Mouse (Mus musculus) kidney, adult 8-10 months (tissue): ENCODE measurements around the gene Rnf213.
A peak's percentile ranks its signal among the peaks of the same experiment; 100 is the strongest.

Experiments
- DNase-seq, 2 experiments: peaks; one replicate each; pipeline ENCODE4 v3.0.0; 2022

Gene Rnf213

DNA sequence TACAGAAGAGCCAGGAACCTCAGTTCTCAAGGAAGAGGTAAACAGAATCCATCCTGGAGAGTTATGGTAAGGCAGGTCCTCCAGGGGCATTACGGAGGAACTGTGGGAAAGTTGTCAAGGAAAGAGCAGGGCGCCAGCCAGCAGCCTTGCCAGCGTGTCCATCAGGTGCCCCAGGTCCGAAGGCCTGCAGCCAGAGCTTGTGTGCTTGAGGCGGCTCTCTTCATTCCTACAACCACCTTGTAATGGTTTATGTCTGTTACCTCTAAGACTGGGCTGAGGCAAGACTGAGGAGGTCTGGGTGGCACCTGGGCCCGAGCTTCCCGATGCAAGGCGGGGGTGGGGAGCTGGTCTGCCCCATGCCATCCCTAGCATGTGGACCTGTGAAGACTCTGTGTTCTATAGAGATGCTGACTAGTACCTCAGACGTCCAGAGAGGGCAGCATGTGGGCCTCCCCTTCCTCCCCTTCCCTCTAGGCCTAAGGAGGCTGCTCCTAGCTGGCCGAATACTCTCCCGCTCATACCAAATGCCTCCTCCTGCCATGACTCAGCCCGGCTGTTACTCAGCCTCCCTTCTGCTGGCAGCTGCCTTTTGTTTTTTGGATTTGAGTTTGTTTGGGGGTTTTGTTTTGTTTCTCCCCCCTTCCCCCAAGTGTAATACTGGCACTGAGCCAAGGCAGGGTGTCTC lies 123.9 kb downstream of the Rnf213 start:
- DNase-seq: no peak

DNA sequence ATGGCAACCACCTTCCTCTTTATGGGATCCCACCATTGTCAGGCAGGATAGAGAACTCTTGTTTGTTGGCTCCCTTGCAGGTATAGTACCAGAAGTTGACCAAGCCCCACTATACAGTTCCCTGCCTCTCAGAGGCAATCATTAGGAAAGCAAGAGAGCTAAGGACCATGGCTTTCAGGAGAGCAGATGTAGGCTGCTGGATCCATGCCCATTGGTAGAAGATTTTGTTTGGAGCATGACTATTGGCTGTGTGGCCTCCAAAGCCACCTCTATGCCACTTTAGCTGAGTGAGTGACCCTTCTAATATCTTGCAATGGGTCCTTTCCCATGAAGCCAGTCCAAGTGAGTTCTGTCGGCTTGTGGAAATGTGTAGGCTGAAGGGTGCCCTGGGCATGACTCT lies 126.5 kb downstream of the Rnf213 start:
- no peak for DNase-seq

- DNase-seq: no peak
Observed at GRCm38 (mm10) chr11:119520005-119520712, 127.3 kb downstream of the Rnf213 start.

DNA sequence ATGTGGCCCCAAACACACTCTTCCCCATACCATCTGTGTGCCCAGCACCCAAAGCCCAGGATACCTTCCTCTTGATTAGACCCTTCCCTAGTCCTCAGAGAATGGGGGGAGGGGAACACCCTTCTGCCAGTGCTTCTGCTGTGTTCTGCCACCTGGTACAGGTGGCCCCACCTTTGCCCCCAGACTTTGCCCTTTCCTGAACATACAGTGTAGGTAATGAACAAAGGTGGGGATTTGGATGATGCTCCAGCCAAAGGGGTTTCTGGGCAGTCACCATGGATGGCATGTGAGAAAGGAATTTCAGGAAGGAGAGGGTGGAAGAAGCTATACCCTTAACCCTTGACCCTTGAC lies 127.8 kb downstream of the Rnf213 start:
- no peak for DNase-seq

DNA sequence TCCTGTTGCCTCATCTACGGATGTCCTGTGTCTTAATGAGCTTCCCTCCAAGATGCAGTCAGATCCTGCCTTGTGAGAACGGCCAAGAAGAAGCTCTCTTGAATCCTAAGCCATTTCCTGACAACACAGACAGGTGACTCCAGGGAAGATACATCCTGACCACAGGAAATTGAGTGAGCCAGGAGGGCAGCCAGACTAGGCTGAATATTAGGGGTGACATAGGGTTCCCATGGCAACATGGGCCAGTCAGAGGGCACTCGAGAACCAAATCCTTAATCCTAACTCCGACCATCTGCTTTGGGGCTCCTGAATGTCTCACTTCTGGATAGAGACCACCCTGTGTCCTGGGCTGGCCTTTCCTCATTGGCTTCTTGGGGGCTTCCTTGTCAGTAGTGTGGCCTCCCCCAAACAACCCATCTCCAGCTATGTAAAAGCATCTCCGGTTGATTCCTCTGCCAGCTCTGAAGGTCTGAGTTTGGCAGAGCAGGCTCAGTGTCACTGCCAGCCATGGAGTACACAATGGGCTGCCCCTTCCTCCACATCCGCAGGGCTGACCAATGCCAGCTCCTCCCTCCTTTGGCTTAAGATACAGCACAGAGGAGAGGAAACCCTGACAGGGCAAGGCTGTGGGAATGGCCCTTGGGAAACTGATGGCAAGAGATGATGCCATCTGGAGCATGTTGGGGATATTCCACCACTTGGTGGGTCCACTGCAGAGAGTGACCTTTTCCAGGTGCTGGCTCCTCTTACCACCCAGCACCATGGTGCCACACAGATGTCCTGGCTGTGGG lies 129.2 kb downstream of the Rnf213 start:
- no peak for DNase-seq

GRCm38 (mm10) chr11:119522779-119523178 lies 129.9 kb downstream of the Rnf213 start:
- DNase-seq: peak in 1 of 2 experiments; percentile 18

- no peak for DNase-seq
Observed at GRCm38 (mm10) chr11:119523392-119523791, 130.5 kb downstream of the Rnf213 start.

GRCm38 (mm10) chr11:119524545-119524949 lies 131.6 kb downstream of the Rnf213 start:
- peak; percentile 84 to 85 for DNase-seq

- no peak for DNase-seq
Observed at GRCm38 (mm10) chr11:119526068-119526966, 133.4 kb downstream of the Rnf213 start.

DNA sequence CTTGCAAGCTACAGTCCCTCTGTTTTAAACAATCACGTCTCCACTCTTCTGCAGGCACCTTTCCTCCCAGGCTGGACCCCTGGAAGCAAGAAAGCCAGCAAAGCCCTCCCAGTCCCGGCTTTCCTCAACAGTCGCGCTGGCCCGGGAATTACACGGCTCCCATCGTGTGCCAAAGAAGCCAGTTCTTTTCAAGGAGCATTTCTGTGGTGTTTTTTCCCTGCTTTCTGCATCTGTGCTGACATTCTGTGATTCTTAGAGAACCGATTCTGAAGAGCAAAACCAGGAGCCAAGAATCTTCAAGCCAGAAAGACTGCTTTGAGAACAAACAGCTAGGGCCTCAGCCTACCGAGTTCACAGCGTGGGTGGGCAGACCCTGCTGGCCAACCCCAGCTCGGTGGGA lies 136.0 kb downstream of the Rnf213 start:
- DNase-seq: no peak

DNA sequence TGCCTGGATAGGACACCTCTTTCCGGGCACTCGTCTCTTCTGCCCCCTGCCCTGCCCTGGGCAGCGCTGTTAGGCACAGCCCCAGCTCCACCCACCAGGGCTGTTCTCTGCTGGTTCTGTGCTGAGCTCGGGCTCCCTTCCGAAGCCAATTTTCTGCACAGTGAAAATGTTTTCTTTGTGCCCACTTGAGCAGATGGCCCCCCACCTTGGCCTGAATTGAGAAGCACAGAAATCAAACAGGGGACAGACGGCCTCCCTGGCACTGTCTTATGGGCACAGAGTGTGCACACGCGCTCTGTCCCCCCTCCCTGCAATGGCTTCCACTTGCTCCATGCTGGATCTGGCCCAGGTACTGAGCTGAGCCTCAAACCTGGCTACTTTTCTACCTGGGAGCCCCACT lies 139.6 kb downstream of the Rnf213 start:
- no peak for DNase-seq

- DNase-seq: no peak
Observed at GRCm38 (mm10) chr11:119533745-119534144, 140.8 kb downstream of the Rnf213 start.
